Mouse (Mus musculus): ENCODE data around the gene F10. TPM values are rescaled to one million over a fixed set of nuclear protein-coding genes. Genes with fewer than 3 reads are reported as not detected.

The F10 gene
- total and polyA plus RNA-seq, 3 experiments = not detected

DNA sequence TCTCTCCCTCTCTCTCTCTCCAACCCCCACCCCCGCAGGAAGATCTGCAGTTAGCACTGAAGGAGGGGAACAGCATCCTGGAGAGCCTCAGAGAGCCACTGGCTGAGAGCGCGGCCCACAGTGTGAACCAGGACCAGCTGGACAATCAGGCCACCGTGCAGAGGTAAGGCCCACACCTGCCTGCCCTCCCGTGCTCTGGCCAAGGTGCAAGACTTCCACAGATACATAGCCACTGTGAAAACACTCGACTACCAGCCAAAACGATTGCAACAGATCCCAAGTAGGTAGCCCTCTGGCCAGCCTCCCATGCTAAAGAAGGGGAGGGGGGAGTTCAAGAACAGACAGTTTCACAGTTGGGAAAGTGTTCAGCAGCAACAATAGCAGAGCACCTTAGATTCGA, 38.8 kb upstream of the F10 start:
- dilution Hi-C loops (cut with MboI; ENCODE audit: extremely low pct_ligation_motif_present, extremely low pct_unique_long_range_greater_than_20kb, low sequenced_read_pairs) (no loop called here), in situ Hi-C loops (cut with MboI; ENCODE audit: low pct_ligation_motif_present, low pct_unique_long_range_greater_than_20kb, low sequenced_read_pairs) (loop anchor here (25.0 kb wide), 1 partner anchor 214 kb away; the partner anchor contains the start of gene Grtp1)
- Histone ChIP-seq H3K9me3 (replicated peaks; ENCODE audit: low read length) (no peaks in the 10 kb centered on the region), H3K4me2 (ENCODE audit: insufficient read depth, low read depth, poor library complexity, severe bottlenecking) (no peak overlapping the region), H3K4me3 (replicated peaks in 1 of 3; ENCODE audit: low read depth in 2 of 3, low read length in 2 of 3, poor library complexity in 1 of 3) (no peak overlapping the region), H3K36me3 (replicated peaks in 1 of 2; ENCODE audit: control insufficient read depth in 1 of 2, insufficient read depth in 1 of 2, low read length in 1 of 2) (no peaks in the 10 kb centered on the region), H3K79me2 (replicated peaks; ENCODE audit: control insufficient read depth, extremely low read depth, insufficient read depth, poor library complexity, severe bottlenecking) (no peaks in the 10 kb centered on the region), H3K4me1 (ENCODE audit: control insufficient read depth in 1 of 2, insufficient read depth in 2 of 2) (no peaks in the 10 kb centered on the region), H3K27ac (ENCODE audit: insufficient read depth, low read depth) (no peak overlapping the region), H3K27me3 (replicated peaks) (peaks cover 98% of the 10 kb centered on the region), H3K9ac (ENCODE audit: insufficient read depth, low read depth) (no peak overlapping the region)
- no peak for TF ChIP-seq JUND (conservative IDR thresholded peaks at IDR 0.05; ENCODE audit: low read depth, low read length)
- no peak for DNase-seq (ENCODE audit: extremely low read depth)

DNA sequence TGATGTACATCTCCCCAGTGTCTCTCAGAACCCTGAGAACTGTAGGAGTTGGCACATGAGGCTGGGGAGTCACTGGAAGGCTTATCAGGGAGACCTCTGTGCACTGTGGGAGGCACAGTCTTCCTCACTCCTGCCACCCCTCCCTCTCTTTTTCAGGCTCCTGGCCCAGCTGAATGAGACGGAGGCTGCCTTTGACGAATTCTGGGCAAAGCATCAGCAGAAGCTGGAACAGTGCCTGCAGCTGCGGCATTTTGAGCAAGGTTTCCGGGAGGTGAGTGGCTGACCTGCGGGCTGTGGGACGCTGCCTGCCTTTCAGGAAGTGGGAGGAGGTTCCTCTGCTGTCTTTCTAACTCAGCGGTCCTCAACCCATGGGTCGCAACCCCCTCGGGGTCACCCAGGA, 37.3 kb upstream of the F10 start:
- no peak for DNase-seq (ENCODE audit: extremely low read depth)
- Histone ChIP-seq H3K9me3 (replicated peaks; ENCODE audit: low read length) (no peaks in the 10 kb centered on the region), H3K4me2 (ENCODE audit: insufficient read depth, low read depth, poor library complexity, severe bottlenecking) (no peak overlapping the region), H3K27ac (ENCODE audit: insufficient read depth, low read depth) (no peak overlapping the region), H3K79me2 (replicated peaks; ENCODE audit: control insufficient read depth, extremely low read depth, insufficient read depth, poor library complexity, severe bottlenecking) (no peaks in the 10 kb centered on the region), H3K4me3 (replicated peaks in 1 of 3; ENCODE audit: low read depth in 2 of 3, low read length in 2 of 3, poor library complexity in 1 of 3) (no peak overlapping the region), H3K9ac (ENCODE audit: insufficient read depth, low read depth) (no peak overlapping the region), H3K4me1 (ENCODE audit: control insufficient read depth in 1 of 2, insufficient read depth in 2 of 2) (no peaks in the 10 kb centered on the region), H3K27me3 (replicated peaks) (peaks cover 98% of the 10 kb centered on the region), H3K36me3 (replicated peaks in 1 of 2; ENCODE audit: control insufficient read depth in 1 of 2, insufficient read depth in 1 of 2, low read length in 1 of 2) (no peaks in the 10 kb centered on the region)
- in situ Hi-C loops (cut with MboI; ENCODE audit: low pct_ligation_motif_present, low pct_unique_long_range_greater_than_20kb, low sequenced_read_pairs) = loop anchor here (25.0 kb wide), 1 partner anchor 213 kb away; the partner anchor contains the start of gene Grtp1
- no peak for TF ChIP-seq IRF4 (IDR thresholded peaks at IDR 0.05; ENCODE audit: low read depth, low read length)
- dilution Hi-C loops (cut with MboI; ENCODE audit: extremely low pct_ligation_motif_present, extremely low pct_unique_long_range_greater_than_20kb, low sequenced_read_pairs) = no loop called here

DNA sequence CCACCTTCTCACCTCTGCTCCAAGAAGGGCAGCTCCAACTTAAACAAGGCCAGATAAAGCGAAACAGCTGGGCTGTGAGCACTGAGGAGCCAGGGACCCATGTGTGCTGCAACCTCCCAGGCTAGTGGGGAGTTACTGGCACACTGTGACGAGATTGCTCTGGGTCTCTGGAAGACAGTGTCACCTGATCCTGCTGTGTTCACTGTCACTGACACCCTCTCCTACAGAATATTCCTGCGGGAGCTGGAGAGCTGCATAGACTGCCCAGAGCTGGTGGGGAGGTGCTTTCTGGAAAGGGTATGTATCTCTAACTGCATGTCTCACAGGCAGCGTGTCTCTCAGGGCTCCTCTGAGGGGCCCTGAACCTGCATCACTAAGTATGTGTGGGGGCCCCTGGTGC, 29.6 kb upstream of the F10 start:
- H3K79me2 ChIP-seq (replicated peaks; ENCODE audit: control insufficient read depth, extremely low read depth, insufficient read depth, poor library complexity, severe bottlenecking) = no peaks in the 10 kb centered on the region
- peaks cover 95% of the 10 kb centered on the region for H3K27me3 ChIP-seq (replicated peaks)
- DNase-seq (ENCODE audit: extremely low read depth) = no peak
- H3K27ac ChIP-seq (ENCODE audit: insufficient read depth, low read depth) = no peak overlapping the region
- H3K9me3 ChIP-seq (replicated peaks; ENCODE audit: low read length) = peaks cover 14% of the 10 kb centered on the region
- in situ Hi-C loops (cut with MboI; ENCODE audit: low pct_ligation_motif_present, low pct_unique_long_range_greater_than_20kb, low sequenced_read_pairs) (no loop called here), dilution Hi-C loops (cut with MboI; ENCODE audit: extremely low pct_ligation_motif_present, extremely low pct_unique_long_range_greater_than_20kb, low sequenced_read_pairs) (no loop called here)
- no peaks in the 10 kb centered on the region for H3K4me1 ChIP-seq (ENCODE audit: control insufficient read depth in 1 of 2, insufficient read depth in 2 of 2)
- TF ChIP-seq E2F4 (IDR thresholded peaks at IDR 0.05; ENCODE audit: insufficient replicate concordance, low read depth, low read length) = no peak
- TF ChIP-seq TCF12 (IDR thresholded peaks at IDR 0.05; ENCODE audit: low read depth, low read length) = no peak
- TF ChIP-seq GABPA (IDR thresholded peaks at IDR 0.05; ENCODE audit: insufficient replicate concordance, low read depth, low read length) = no peak
- no peak for TF ChIP-seq CHD1 (IDR thresholded peaks at IDR 0.05; ENCODE audit: low read depth, low read length)
- no peak for TF ChIP-seq MAFK (IDR thresholded peaks at IDR 0.05; ENCODE audit: insufficient replicate concordance, low read length)
- no peak for TF ChIP-seq ETS1 (conservative IDR thresholded peaks at IDR 0.05; ENCODE audit: low read depth, low read length)
- no peak for TF ChIP-seq ZC3H11A (IDR thresholded peaks at IDR 0.05; ENCODE audit: low read depth, low read length)
- no peak for TF ChIP-seq MAX (IDR thresholded peaks at IDR 0.05; ENCODE audit: low read length)
- TF ChIP-seq MXI1 (IDR thresholded peaks at IDR 0.05; ENCODE audit: low read depth, low read length) = no peak
- TF ChIP-seq PAX5 (IDR thresholded peaks at IDR 0.05; ENCODE audit: low read length) = no peak
- no peak for TF ChIP-seq NRF1 (IDR thresholded peaks at IDR 0.05; ENCODE audit: low read depth, low read length)
- H3K4me3 ChIP-seq (replicated peaks in 1 of 3; ENCODE audit: low read depth in 2 of 3, low read length in 2 of 3, poor library complexity in 1 of 3) = no peak overlapping the region
- H3K4me2 ChIP-seq (ENCODE audit: insufficient read depth, low read depth, poor library complexity, severe bottlenecking) = no peak overlapping the region
- no peak overlapping the region for H3K9ac ChIP-seq (ENCODE audit: insufficient read depth, low read depth)
- no peaks in the 10 kb centered on the region for H3K36me3 ChIP-seq (replicated peaks in 1 of 2; ENCODE audit: control insufficient read depth in 1 of 2, insufficient read depth in 1 of 2, low read length in 1 of 2)
